Mouse (Mus musculus) hindbrain, embryonic 12.5 days (tissue): ENCODE data around the gene Calml3. TPM values are rescaled to one million over a fixed set of nuclear protein-coding genes. Genes with fewer than 3 reads are reported as not detected.
"Not testable (repeated sequence)": the region's sequence is repeated elsewhere in the genome, so short reads cannot be mapped to it uniquely, and the experiment has no call there.

ENCODE experiments used
- ATAC-seq: fragments of 200-750 bp; cut with Nextera tagmentation; 2 replicates; pipeline ENCODE4 v1.8.0; 2017; ENCODE audit warnings: moderate TSS enrichment; ENCODE audit not compliant: low FRiP score
- H3K27ac ChIP-seq: fragments of 300-500 bp; sonication (generic); 2 replicates; pipeline ENCODE4 v1.5.1; 2016; ENCODE audit warnings: mild to moderate bottlenecking
- H3K27me3 ChIP-seq: fragments of 300-500 bp; sonication (generic); 2 replicates; pipeline ENCODE4 v1.6.1; 2016; ENCODE audit warnings: mild to moderate bottlenecking
- H3K36me3 ChIP-seq: fragments of 300-500 bp; sonication (generic); 2 replicates; pipeline ENCODE4 v1.6.1; 2016; ENCODE audit warnings: mild to moderate bottlenecking
- H3K4me1 ChIP-seq: fragments of 300-500 bp; sonication (generic); 2 replicates; pipeline ENCODE4 v1.6.1; 2016
- H3K4me2 ChIP-seq: fragments of 300-500 bp; sonication (generic); replicated peaks from 2 replicates; pipeline ENCODE4 v1.6.1; 2016; ENCODE audit warnings: mild to moderate bottlenecking
- H3K4me3 ChIP-seq: fragments of 300-500 bp; sonication (generic); 2 replicates; pipeline ENCODE4 v1.5.1; 2016; ENCODE audit warnings: mild to moderate bottlenecking
- H3K9ac ChIP-seq: fragments of 300-500 bp; sonication (generic); 2 replicates; pipeline ENCODE4 v1.6.1; 2016; ENCODE audit warnings: mild to moderate bottlenecking, moderate library complexity
- H3K9me3 ChIP-seq: fragments of 300-500 bp; sonication (generic); replicated peaks from 2 replicates; pipeline ENCODE4 v1.6.1; 2016; ENCODE audit warnings: mild to moderate bottlenecking
- WGBS: fragments of 180-500 bp; shearing (Covaris S2); methylation state at CpG from one replicate; pipeline ENCODE4 v1.1.7; 2016; 5-methylcytosine and 5-hydroxymethylcytosine counted together
- polyA plus RNA-seq: library from polyadenylated mRNA; unstranded; fragments of >200 nt; fragmentation: Nextera tagmentation; extraction: Ambion mirVana; gene quantifications from 2 replicates; pipeline ENCODE4 v1.2.1, GENCODE M21; 2016

Calml3 gene
- polyA plus RNA-seq, result 0.16 TPM in 1 of 2 replicates, not detected in the other

DNA sequence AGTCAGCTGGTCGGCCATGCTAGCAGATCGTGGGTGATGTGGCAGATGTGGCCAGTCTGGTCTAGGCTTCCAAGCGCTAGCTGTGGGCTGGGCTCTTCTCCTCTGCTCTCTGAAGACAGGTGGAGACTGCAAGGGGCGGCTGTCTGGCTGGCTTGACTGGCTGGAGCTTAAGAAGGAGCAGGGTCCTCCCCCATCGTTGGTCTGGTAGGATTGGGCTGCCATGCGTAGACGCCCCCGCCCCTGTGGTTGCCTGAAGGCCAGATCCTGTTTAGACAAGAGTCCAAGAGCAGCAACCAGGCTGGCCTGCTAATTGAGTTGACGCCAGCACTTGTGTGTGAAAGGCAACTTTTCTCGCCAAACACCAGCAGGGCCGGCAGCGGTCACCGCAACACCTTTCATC, at the start of gene Calml3:
Gene Calml3 (minus strand): TSS at position 131 of the 400 bp plus-strand sequence.
- Histone ChIP-seq H3K9me3 (no peaks in the 10 kb centered on the region), H3K27me3 (no peaks in the 10 kb centered on the region), H3K4me3 (no peak within 1 kb of the TSS), H3K27ac (no peak within 1 kb of the TSS), H3K36me3 (no peaks in the 10 kb centered on the region), H3K4me1 (no peaks in the 10 kb centered on the region), H3K9ac (no peak within 1 kb of the TSS), H3K4me2 (no peak within 1 kb of the TSS)
- ATAC-seq, result no peak
- 89% methylated on average over 13 of the region's 13 CpGs for WGBS

DNA sequence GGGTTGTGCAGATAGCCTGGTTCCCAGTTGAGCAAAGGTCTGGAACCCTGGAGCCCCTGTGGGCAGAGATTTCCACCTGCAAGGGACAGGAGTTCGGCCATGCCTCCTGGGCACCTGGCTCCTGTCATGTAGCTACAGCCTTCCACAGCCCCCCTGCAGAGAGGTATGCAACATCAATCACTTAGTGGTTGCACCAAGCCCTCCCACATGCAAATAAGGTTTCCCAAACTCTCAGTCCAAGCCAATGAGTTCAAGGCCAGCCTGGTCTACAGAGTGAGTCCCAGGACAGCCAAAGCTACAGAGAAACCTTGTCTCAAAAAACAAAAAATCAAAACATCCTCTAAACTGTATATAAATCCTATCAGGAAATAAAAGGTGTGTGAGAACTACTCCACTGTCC, 46.2 kb upstream of the Calml3 start:
- no peaks in the 10 kb centered on the region for H3K27me3 ChIP-seq
- H3K9ac ChIP-seq, result no peak overlapping the region
- no peak overlapping the region for H3K27ac ChIP-seq
- no peak for ATAC-seq
- H3K4me2 ChIP-seq, result no peak overlapping the region
- no peaks in the 10 kb centered on the region for H3K4me1 ChIP-seq
- WGBS, result 56% methylated on average over 1 of the region's 1 CpGs
- H3K36me3 ChIP-seq, result no peaks in the 10 kb centered on the region
- H3K9me3 ChIP-seq, result no peaks in the 10 kb centered on the region
- no peak overlapping the region for H3K4me3 ChIP-seq

DNA sequence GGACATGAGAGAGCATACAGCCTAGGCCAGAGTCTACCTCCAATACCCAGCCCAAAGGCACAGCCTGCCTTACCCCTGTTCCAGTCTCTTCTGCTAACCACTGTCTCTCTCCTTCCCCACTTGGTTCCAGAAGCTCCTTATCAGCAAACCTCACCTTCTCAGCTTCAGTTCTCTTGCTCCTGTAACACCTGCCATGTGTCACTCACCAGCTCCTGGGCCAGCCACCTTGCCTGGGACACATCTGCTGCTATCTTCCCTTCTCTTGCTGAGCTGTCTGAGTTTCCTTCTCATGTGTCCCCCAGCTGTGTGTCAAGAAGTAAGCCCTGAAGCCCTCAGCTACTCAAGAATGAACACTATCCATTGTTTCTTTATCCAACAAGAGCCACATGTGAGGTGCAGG, 36.5 kb upstream of the Calml3 start:
- not testable (repeated sequence) for ATAC-seq, H3K4me3 ChIP-seq, H3K4me1 ChIP-seq, H3K4me2 ChIP-seq, H3K27ac ChIP-seq, H3K36me3 ChIP-seq, H3K9me3 ChIP-seq, H3K9ac ChIP-seq, H3K27me3 ChIP-seq

DNA sequence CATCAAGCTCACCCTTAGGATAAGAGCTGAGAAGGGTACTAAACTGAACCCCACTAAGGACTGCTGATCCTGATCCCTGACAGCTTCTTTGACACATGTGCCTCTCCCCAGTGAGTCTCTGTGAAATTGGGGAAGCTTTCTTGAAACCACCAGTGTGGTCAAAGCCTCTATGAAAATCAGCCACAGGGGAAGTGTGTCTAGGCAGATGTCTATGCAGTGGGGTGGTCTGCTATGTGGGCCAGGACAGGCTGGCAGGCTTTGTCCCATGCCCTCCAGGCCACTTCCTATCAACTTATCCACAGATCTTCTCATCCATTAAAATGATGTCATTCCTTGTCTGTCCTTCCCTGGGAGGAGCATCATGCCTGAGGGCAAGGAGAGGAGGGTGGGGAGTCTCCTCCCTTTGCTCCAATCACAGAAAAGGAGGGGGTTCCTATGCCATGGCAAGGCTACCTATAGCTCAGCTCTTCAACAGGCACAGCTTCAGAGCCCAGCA, 33.2 kb upstream of the Calml3 start, which contains the start of gene Calm4:
Gene Calm4 (plus strand): TSS at position 446 of the 496 bp plus-strand sequence.
- not testable (repeated sequence) for H3K4me2 ChIP-seq, H3K9me3 ChIP-seq, H3K9ac ChIP-seq, H3K36me3 ChIP-seq, H3K4me3 ChIP-seq, ATAC-seq, H3K27ac ChIP-seq, H3K27me3 ChIP-seq, H3K4me1 ChIP-seq

DNA sequence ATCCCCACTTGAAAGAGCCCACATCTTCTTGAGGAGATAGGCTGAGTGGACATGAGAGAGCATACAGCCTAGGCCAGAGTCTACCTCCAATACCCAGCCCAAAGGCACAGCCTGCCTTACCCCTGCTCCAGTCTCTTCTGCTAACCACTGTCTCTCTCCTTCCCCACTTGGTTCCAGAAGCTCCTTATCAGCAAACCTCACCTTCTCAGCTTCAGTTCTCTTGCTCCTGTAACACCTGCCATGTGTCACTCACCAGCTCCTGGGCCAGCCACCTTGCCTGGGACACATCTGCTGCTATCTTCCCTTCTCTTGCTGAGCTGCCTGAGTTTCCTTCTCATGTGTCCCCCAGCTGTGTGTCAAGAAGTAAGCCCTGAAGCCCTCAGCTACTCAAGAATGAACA, 29.5 kb upstream of the Calml3 start:
- H3K9me3 ChIP-seq, H3K4me3 ChIP-seq, H3K9ac ChIP-seq, H3K4me1 ChIP-seq, ATAC-seq, H3K27me3 ChIP-seq, H3K4me2 ChIP-seq, H3K27ac ChIP-seq, H3K36me3 ChIP-seq: not testable (repeated sequence)

DNA sequence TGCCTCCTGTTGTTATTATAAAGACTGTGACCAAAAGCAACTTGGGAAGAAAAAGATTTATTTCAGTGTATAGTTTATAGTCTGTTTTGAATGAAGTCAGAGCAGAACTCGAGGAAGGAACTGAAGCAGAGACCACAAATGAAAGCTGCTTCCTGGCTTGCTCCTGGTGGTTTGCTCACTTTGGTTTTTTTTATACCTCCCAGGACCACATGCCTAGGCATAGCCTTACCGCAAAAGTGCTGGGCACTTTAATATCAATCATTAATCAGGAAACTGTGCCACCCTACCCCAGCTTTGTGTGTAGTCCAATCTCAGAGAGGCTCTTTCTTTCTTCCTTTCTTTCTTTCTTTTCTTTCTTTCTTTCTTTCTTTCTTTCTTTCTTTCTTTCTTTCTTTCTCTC, 28.3 kb upstream of the Calml3 start:
- no peaks in the 10 kb centered on the region for H3K36me3 ChIP-seq
- 74% methylated on average over 2 of the region's 2 CpGs for WGBS
- H3K4me1 ChIP-seq, result no peaks in the 10 kb centered on the region
- no peaks in the 10 kb centered on the region for H3K27me3 ChIP-seq
- no peak overlapping the region for H3K9ac ChIP-seq
- H3K4me2 ChIP-seq, result no peak overlapping the region
- no peak for ATAC-seq
- H3K27ac ChIP-seq, result no peak overlapping the region
- no peak overlapping the region for H3K4me3 ChIP-seq
- no peaks in the 10 kb centered on the region for H3K9me3 ChIP-seq

DNA sequence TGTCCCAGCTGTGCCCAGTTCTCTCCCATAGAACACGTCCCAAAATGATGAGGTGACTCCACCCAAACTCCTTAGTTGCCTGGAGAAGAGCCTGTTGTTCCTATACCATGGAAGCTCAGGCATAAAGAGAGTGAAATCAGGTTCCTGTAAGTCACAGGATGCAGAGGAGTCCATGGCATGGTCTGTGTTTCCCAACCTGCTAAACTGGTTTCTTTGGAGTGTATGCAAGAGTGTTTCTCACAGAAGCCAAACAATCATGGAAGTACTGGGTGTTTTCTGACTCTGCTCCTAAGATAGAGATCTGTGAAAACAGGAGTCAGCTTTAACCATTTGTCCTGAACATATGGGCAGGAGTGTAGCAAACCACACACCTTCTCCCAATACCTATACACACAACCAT, 27.9 kb upstream of the Calml3 start:
- H3K27ac ChIP-seq, result no peak overlapping the region
- H3K27me3 ChIP-seq, result no peaks in the 10 kb centered on the region
- ATAC-seq, result no peak
- 68% methylated on average over 1 of the region's 1 CpGs for WGBS
- H3K9me3 ChIP-seq, result no peaks in the 10 kb centered on the region
- no peak overlapping the region for H3K4me2 ChIP-seq
- H3K4me3 ChIP-seq, result no peak overlapping the region
- H3K9ac ChIP-seq, result no peak overlapping the region
- H3K36me3 ChIP-seq, result no peaks in the 10 kb centered on the region
- H3K4me1 ChIP-seq, result no peaks in the 10 kb centered on the region

DNA sequence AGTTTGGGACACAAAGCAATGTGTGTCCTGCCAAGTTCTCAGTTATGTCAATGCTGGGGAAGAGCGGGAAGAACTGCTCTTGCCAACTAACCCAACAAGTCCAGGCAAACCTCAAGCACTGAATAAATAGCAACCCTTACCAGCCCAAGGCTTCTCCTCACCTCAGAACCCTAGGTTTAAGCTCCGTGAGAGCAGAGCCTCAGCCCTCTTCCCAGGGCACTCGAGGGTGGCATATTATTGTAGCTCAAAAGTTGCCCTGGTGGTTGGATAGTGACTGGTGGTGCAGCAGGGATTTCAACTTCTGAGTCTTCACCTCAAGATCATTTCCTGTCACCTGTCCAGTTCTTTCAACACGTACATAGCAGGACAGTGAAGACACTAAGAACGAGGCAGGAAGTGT, 27.4 kb upstream of the Calml3 start:
- H3K9me3 ChIP-seq, result no peaks in the 10 kb centered on the region
- no peaks in the 10 kb centered on the region for H3K27me3 ChIP-seq
- no peak overlapping the region for H3K4me2 ChIP-seq
- ATAC-seq, result no peak
- no peak overlapping the region for H3K27ac ChIP-seq
- no peaks in the 10 kb centered on the region for H3K36me3 ChIP-seq
- WGBS, result 81% methylated on average over 5 of the region's 5 CpGs
- no peak overlapping the region for H3K4me3 ChIP-seq
- no peak overlapping the region for H3K9ac ChIP-seq
- no peaks in the 10 kb centered on the region for H3K4me1 ChIP-seq

DNA sequence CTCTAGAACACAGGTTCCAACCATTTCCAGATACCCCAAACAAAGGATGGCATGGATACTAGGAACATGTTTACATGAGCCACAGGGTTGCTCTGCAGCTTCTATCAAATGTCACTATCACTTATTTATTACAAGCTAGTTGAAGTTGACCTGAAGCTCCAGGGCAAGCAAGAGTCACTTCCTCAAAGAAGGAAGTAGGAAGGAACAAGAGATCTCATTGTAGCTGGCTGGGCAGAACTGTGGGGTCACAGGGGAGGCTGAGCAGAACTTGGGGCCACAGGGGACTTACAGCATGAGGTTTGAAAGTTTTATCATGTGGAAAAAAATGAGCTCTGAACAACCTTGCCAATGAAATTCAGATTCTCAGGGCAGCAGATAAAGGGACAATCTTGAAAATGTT, 21.6 kb upstream of the Calml3 start:
- no peak overlapping the region for H3K27ac ChIP-seq
- H3K9me3 ChIP-seq, result no peaks in the 10 kb centered on the region
- ATAC-seq, result no peak
- H3K4me1 ChIP-seq, result no peaks in the 10 kb centered on the region
- no peaks in the 10 kb centered on the region for H3K36me3 ChIP-seq
- no peak overlapping the region for H3K4me3 ChIP-seq
- no peak overlapping the region for H3K4me2 ChIP-seq
- no peaks in the 10 kb centered on the region for H3K27me3 ChIP-seq
- no peak overlapping the region for H3K9ac ChIP-seq

DNA sequence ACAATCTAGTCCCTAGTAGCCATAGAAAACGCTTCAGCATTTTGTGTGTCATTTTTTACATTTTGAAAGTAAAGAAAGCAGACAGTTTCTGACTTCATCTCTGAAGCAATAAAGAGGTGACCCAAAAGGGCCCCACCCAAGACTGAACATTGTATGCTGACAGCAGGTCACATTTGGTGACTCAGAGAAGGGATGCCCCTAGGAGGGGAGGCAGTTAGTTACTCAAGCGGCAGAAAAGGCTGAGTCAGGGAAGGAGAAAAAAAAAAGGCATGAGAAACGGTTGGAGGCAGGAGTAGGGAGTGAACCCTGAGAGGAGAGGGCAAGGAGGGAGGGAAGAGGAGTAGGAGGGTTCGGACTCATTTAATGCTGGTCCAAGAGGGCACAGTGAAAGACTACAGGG, 18.0 kb upstream of the Calml3 start:
- no peak for ATAC-seq
- no peaks in the 10 kb centered on the region for H3K27me3 ChIP-seq
- H3K36me3 ChIP-seq, result no peaks in the 10 kb centered on the region
- H3K9me3 ChIP-seq, result no peaks in the 10 kb centered on the region
- 61% methylated on average over 4 of the region's 4 CpGs for WGBS
- H3K4me2 ChIP-seq, result no peak overlapping the region
- H3K27ac ChIP-seq, result no peak overlapping the region
- no peak overlapping the region for H3K9ac ChIP-seq
- no peak overlapping the region for H3K4me3 ChIP-seq
- H3K4me1 ChIP-seq, result no peaks in the 10 kb centered on the region

DNA sequence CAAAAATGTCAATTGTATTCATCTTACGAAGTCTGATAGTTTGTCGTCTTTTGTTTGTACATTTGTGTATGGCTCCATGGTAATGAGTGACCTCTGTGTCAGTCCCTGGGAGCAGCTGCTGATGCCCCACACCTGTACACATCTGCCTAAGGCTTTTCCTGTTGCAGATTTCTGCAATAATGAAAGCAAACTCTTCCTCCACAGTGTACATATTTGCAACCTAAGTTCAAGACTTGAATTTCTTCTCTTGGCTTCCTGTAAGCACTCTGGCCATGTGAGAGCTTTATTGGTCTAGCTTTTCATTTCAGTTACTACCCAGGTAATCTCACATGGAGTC, 14.6 kb upstream of the Calml3 start:
- no peaks in the 10 kb centered on the region for H3K27me3 ChIP-seq
- WGBS, result 91% methylated on average over 2 of the region's 2 CpGs
- no peak overlapping the region for H3K27ac ChIP-seq
- H3K4me2 ChIP-seq, result no peak overlapping the region
- H3K4me1 ChIP-seq, result no peaks in the 10 kb centered on the region
- no peak for ATAC-seq
- H3K36me3 ChIP-seq, result no peaks in the 10 kb centered on the region
- H3K9ac ChIP-seq, result no peak overlapping the region
- no peaks in the 10 kb centered on the region for H3K9me3 ChIP-seq
- H3K4me3 ChIP-seq, result no peak overlapping the region

DNA sequence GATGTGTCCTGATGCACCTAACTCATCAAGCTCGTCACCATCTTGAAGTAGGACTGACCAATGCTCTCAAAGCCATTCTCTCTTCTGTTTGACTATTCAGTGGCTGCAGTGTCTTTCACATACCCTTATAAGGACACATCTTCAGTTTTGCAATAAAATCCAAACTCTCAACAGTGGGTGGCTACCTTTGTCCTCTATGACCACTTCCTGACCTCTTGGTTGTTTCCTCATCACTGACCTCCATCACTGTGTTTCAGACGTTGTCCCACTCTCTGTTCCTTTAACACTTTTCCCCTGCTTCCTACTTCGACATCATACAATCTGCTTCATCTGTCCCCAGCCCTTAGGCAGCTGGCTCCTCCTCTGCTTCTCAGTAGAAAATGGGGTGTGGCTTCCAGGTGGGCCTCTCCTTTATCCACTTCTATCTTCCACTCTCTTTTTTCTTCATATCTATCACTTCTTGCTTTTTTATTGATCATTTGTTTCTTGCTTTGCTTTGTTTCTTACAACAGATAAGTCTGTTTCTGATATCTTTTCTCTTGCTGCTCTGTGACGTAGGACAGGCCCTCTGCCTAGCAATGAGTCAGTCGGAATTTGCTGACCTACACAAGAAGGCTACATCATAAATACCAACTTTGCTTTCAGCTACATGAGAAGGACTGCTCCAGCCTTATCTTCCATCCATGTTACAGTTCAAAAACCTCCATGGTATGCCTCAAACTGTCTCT, 14.1 kb upstream of the Calml3 start:
- Histone ChIP-seq H3K27me3 (no peaks in the 10 kb centered on the region), H3K27ac (no peak overlapping the region), H3K36me3 (no peaks in the 10 kb centered on the region), H3K9me3 (no peaks in the 10 kb centered on the region), H3K4me1 (no peaks in the 10 kb centered on the region), H3K9ac (no peak overlapping the region), H3K4me2 (no peak overlapping the region), H3K4me3 (no peak overlapping the region)
- WGBS, result 87% methylated on average over 5 of the region's 5 CpGs
- no peak for ATAC-seq

DNA sequence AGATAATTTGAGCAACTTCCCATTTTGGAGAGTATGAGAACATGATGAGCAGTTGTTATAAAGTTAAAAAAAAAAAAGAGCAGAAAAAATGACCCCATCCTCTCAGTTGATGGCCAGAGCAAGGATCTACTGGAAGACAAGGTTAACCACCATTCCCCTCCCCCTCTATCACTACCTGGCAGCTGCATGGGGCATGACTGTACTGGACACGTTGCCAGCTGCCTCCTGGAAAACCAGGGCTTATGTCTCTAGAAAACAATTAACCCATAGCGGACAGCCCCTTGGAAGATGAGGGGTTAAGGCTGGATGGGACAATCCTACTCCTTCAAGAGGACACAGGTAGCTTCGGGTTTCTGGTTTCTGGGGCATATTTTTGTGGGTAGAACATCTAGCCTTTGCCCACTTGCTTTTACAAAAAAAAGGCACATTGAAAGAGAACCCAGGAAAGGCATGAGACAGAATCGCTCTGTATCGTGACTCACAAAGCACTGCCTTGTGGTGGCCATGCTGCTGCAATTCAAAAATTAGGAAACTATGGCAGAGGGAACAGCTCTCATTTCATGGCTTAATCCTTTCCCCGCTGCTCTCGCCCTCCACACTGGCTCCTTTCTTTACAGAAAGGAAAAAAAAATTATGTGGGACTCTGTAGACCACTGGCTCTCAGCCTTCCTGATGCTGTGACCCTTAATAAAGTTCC, 3.2 kb upstream of the Calml3 start:
- H3K9me3 ChIP-seq, result no peaks in the 10 kb centered on the region
- no peaks in the 10 kb centered on the region for H3K27me3 ChIP-seq
- H3K4me2 ChIP-seq, result no peak overlapping the region
- no peaks in the 10 kb centered on the region for H3K4me1 ChIP-seq
- ATAC-seq, result no peak
- no peaks in the 10 kb centered on the region for H3K36me3 ChIP-seq
- 80% methylated on average over 7 of the region's 7 CpGs for WGBS
- H3K27ac ChIP-seq, result no peak overlapping the region
- H3K4me3 ChIP-seq, result no peak overlapping the region
- no peak overlapping the region for H3K9ac ChIP-seq
